Mouse (Mus musculus) fibroblast of lung, adult 2 months (primary cell): ENCODE measurements at regions not wholly inside any gene's neighbourhood (a gene's known extent, or its start where the extent isn't known, plus 50 kb on each side); places are given as distances from the start of the nearest gene placed in this dataset.

Experiments
- DNase-seq: peaks from one replicate; pipeline ENCODE4 v3.0.0-alpha.2; 2011; ENCODE audit warnings: low read depth

GRCm38 (mm10) chr3:105227551-105227950 is 160.9 kb downstream of the 4930564D02Rik start:
- no peak for DNase-seq

GRCm38 (mm10) chr3:105228401-105228800 is 161.8 kb downstream of the 4930564D02Rik start:
- DNase-seq: no peak

GRCm38 (mm10) chr3:105241048-105241447 is 174.4 kb downstream of the 4930564D02Rik start:
- no peak for DNase-seq

GRCm38 (mm10) chr3:105257096-105257495 is 190.5 kb downstream of the 4930564D02Rik start:
- DNase-seq: no peak

GRCm38 (mm10) chr3:105275241-105275640 is 176.9 kb upstream of the Kcnd3 start:
- DNase-seq: no peak

GRCm38 (mm10) chr3:105280971-105281370 is 171.2 kb upstream of the Kcnd3 start:
- no peak for DNase-seq

- no peak for DNase-seq
These were observed 170.4 kb upstream of the Kcnd3 start for GRCm38 (mm10) chr3:105281686-105282085.

GRCm38 (mm10) chr3:105298273-105298672 is 153.9 kb upstream of the Kcnd3 start:
- no peak for DNase-seq

- DNase-seq: no peak
These were observed 151.2 kb upstream of the Kcnd3 start for GRCm38 (mm10) chr3:105300693-105301548.

GRCm38 (mm10) chr3:105307676-105308075 is 144.5 kb upstream of the Kcnd3 start:
- no peak for DNase-seq

- DNase-seq: no peak
These were observed 143.1 kb upstream of the Kcnd3 start for GRCm38 (mm10) chr3:105309020-105309419.

- DNase-seq: no peak
These were observed 98.9 kb upstream of the Kcnd3 start for GRCm38 (mm10) chr3:105353268-105353667.

- DNase-seq: no peak
These were observed 97.8 kb upstream of the Kcnd3 start for GRCm38 (mm10) chr3:105354123-105354931.

GRCm38 (mm10) chr3:105357511-105357910 is 94.6 kb upstream of the Kcnd3 start:
- DNase-seq: no peak

- no peak for DNase-seq
These were observed 92.5 kb upstream of the Kcnd3 start for GRCm38 (mm10) chr3:105359636-105360035.

GRCm38 (mm10) chr3:105364685-105365084 is 87.4 kb upstream of the Kcnd3 start:
- DNase-seq: no peak

GRCm38 (mm10) chr3:105366806-105367205 is 85.3 kb upstream of the Kcnd3 start:
- DNase-seq: no peak

- DNase-seq: no peak
These were observed 84.2 kb upstream of the Kcnd3 start for GRCm38 (mm10) chr3:105367972-105368371.

- DNase-seq: no peak
These were observed 79.7 kb upstream of the Kcnd3 start for GRCm38 (mm10) chr3:105372371-105372828.

- no peak for DNase-seq
These were observed 77.8 kb upstream of the Kcnd3 start for GRCm38 (mm10) chr3:105374306-105374705.

- no peak for DNase-seq
These were observed 77.3 kb upstream of the Kcnd3 start for GRCm38 (mm10) chr3:105374836-105375235.

GRCm38 (mm10) chr3:105375383-105375782 is 76.7 kb upstream of the Kcnd3 start:
- no peak for DNase-seq

- no peak for DNase-seq
These were observed 76.3 kb upstream of the Kcnd3 start for GRCm38 (mm10) chr3:105375820-105376219.
